In the genomic region with DNA sequence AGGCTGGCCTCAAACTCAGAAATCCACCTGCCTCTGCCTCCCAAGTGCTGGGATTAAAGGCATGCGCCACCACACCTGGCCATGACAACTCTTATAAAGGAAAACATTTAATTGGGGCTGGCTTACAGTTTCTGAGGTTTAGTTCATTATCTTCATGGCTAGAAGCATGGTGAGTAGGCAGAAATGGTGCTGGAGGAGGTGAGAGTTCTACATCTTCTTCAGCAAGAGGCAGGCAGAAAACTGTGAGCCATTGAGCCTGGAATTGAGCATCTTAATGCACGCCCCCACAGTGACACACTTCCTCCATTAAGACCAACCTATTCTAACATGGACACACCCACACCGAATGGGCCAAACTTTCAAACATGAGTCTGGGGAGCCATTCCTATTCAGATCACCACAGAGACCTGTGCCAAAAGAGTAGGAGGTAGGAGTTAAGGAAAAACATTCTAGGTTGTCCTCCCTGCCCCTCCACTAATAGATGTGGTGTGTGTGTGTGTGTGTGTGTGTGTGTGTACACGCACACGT, we compare ENCODE assay signal across 18 mouse cellular contexts.
"Had no signal": no experiment of that assay in that cellular context is flagged by ENCODE, and none has a peak within 500 bp of the region (broad histone marks: within the 10 kb centered on the region; RNA-seq: fewer than 3 reads in every experiment).

No protein-coding gene starts in this region.

- H3K4me3 ChIP-seq: layer of hippocampus, adult 2 months; left cerebral cortex, adult 2 months; limb, embryonic 12.5 days; limb, embryonic 15.5 days; stomach, embryonic 15.5 days had no signal

- H3K9me3 ChIP-seq: limb, embryonic 12.5 days; limb, embryonic 15.5 days; stomach, embryonic 15.5 days had no signal

- DNase-seq: kidney, adult 18-20 months; kidney, adult 9 months; kidney, postnatal 14 days; layer of hippocampus, adult 9-11 months; layer of hippocampus, postnatal 36 days; left cerebral cortex, postnatal 4 days; liver, postnatal 0 days; lung, embryonic 14.5 days; lung, postnatal 36 days; midbrain, embryonic 14.5 days; thymus, adult 18-20 months; thymus, postnatal 4 days had no signal

- H3K9ac ChIP-seq: limb, embryonic 12.5 days; limb, embryonic 15.5 days; liver, embryonic 14.5 days; liver, postnatal 0 days; lung, embryonic 14.5 days; stomach, embryonic 15.5 days had no signal

- H3K27me3 ChIP-seq: limb, embryonic 12.5 days; limb, embryonic 15.5 days; stomach, embryonic 15.5 days had no signal

- H3K36me3 ChIP-seq: stomach, embryonic 15.5 days had no signal

- H3K27ac ChIP-seq: layer of hippocampus, adult 2 months; left cerebral cortex, adult 2 months; limb, embryonic 12.5 days; limb, embryonic 15.5 days; liver, embryonic 14.5 days; stomach, embryonic 15.5 days had no signal

- H3K4me1 ChIP-seq: limb, embryonic 12.5 days; limb, embryonic 15.5 days; stomach, embryonic 15.5 days had no signal
